Mouse (Mus musculus): ENCODE measurements around the gene Ifitm10. TPM values are rescaled to one million over a fixed set of nuclear protein-coding genes. Genes with fewer than 3 reads are reported as not detected.
"Not testable (repeated sequence)": the region's sequence is repeated elsewhere in the genome, so short reads cannot be mapped to it uniquely, and the experiment has no call there.

Gene Ifitm10
- total RNA-seq, 2 experiments from 2014 or later, result 1.0 to 1.1 TPM

DNA sequence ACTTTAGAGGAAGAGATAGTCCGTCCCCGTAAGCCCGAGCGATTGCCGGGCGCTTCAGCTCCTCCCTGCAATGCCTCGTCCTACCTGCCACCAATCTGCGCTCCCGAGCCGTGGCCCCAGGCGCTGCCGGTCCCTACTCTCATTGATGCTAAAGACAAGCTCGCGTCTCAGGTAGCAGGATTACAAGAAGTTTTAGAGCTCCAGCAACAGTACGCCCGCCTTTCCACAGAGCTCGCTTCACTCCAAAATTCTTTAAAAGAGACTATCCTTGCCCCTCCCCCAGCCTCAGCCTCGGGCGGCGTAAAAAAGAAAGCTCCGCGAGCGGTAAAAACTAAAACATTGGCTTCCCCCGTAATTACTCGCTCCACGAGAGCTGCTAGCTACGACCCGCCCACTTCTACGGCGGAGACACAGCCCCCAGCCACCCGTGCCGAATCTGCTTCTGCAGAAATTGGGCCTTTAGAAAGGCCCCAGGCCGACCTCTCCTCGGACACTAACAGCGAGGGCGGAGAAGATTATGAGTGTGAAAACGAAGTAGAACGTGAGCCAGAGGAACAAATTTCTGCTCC is 89.4 kb downstream of the Ifitm10 start:
- intact Hi-C loops (cut with DNase I), result loop anchor here (1.0 kb wide), 1 partner anchor 138 kb away; no protein-coding TSS in a partner anchor
- peak; percentile 72 to 79 for DNase-seq

DNA sequence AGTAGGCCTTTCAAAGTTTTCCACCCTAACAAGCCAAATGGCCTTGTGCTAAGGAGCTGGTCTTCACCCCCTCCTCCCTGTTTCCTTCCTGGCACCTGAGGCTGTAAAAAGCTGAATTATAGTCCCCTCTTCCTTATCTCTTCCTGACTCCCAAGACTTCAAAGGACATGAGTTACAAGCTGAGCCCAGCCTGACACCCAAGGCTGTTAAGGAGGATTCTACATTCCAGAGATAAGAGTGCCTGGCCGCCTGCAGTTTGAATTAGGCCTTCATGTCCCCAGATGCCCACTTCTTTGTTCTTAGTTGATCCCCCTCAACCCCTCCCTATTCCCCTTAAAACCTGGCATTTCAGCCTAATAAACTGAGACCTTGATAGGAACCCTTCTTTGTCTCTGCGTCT is 90.7 kb downstream of the Ifitm10 start:
- DNase-seq; intact Hi-C loops (cut with DNase I): not testable (repeated sequence)

DNA sequence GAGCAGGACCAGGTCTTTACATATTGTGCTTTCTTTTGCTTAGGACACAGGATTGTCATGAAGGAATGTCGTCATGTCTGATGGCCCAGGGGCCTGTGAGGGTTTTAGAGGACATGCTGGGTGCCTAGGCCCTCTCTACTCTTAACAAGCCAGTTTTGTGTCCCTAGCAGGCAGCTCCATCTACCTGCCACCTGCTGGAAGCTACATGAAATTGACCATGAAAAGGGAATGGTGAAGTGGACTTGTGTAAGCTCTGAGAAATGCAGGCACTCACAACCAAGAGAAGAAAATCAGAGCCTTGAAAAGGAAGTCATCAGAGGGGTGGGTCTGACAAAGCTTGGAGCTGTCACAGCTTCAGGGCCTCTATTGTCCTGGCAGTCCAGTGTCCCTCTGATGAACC is 94.3 kb downstream of the Ifitm10 start:
- intact Hi-C loops (cut with DNase I); DNase-seq: not testable (repeated sequence)

DNA sequence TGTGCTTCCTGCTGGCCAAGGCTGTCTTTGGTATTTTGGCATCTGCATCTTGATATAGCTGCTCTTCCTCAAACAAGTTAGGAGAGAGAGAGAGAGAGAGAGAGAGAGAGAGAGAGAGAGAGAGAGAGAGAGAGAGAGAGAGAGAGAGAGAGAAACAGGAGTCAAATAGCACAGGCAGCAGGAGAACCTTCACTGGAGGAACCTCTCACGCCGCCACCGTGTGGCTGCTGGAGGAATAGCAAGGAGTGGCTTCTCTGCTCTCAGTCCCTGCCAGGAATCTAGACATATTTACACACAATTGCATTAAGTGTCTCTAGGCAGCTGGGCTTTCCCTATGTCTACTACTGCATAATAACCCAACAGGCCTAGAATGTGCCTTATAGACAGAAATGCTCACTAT is 95.4 kb downstream of the Ifitm10 start:
- intact Hi-C loops (cut with DNase I), result not testable (repeated sequence)
- DNase-seq, result peak; percentile 69 to 83

Other genes starting within 250 kb of the Ifitm10 start
- gene Gm39115, start 237.7 kb downstream of the Ifitm10 start, total RNA-seq (2021), result not detected
- not detected for gene Gm45337, start 229.1 kb downstream of the Ifitm10 start, total RNA-seq (2021)
- gene Gm29735, start 216.6 kb downstream of the Ifitm10 start, total RNA-seq (2021), result not detected
- not detected for gene Gm4553, start 208.0 kb downstream of the Ifitm10 start, total RNA-seq (2021)
- gene Krtap5-2, start 197.7 kb downstream of the Ifitm10 start, total RNA-seq (2021), result not detected
- not detected for gene Gm10153, start 183.4 kb downstream of the Ifitm10 start, total RNA-seq (2021)
- not detected for gene Krtap5-3, start 172.4 kb downstream of the Ifitm10 start, total RNA-seq (2021)
- gene Gm7579, start 161.9 kb downstream of the Ifitm10 start, total RNA-seq (2021), result not detected
- not detected for gene Krtap5-5, start 143.8 kb downstream of the Ifitm10 start, total RNA-seq (2021)
- not detected for gene Gm40460, start 132.7 kb downstream of the Ifitm10 start, total RNA-seq (2021)
- not detected for gene Gm2431, start 115.4 kb downstream of the Ifitm10 start, total RNA-seq (2021)
- gene Gm4559, start 99.4 kb downstream of the Ifitm10 start, total RNA-seq (2021), result not detected
- not detected for gene Krtap5-1, start 76.6 kb downstream of the Ifitm10 start, total RNA-seq (2021)
- not detected for gene Krtap5-4, start 70.2 kb downstream of the Ifitm10 start, total RNA-seq (2021)
- gene Gm49369, start 8.9 kb upstream of the Ifitm10 start, total RNA-seq (2021), result 1 to 10 TPM; 1.7 to 5.1 TPM
- gene Ctsd, start 14.3 kb upstream of the Ifitm10 start, total RNA-seq (2021), result 100 to 1,000 TPM; 501 to 525 TPM
- not detected for gene Syt8, start 61.1 kb upstream of the Ifitm10 start, total RNA-seq (2021)
- gene Tnni2, start 68.1 kb upstream of the Ifitm10 start, total RNA-seq (2021), result 1 to 10 TPM; 1.9 to 4.3 TPM
- gene Lsp1, start 87.1 kb upstream of the Ifitm10 start, total RNA-seq (2021), result 100 to 1,000 TPM; 111 to 116 TPM
- gene Tnnt3, start 125.1 kb upstream of the Ifitm10 start, total RNA-seq (2021), result 1 to 10 TPM in 1 of 2 experiments, under 1 TPM in 1; 0.67 to 1.8 TPM
- gene Mrpl23, start 158.9 kb upstream of the Ifitm10 start, total RNA-seq (2021), result 10 to 100 TPM in 1 of 2 experiments, 1 to 10 TPM in 1; 4.1 to 19.3 TPM